Mouse (Mus musculus): ENCODE measurements around the gene Olfr266. TPM values are rescaled to one million over a fixed set of nuclear protein-coding genes. Genes with fewer than 3 reads are reported as not detected.

Gene Olfr266
- 0.08 TPM in 2 replicates for polyA plus RNA-seq (2012; rRNA removed)

GRCm38 (mm10) chr3:106826187-106826586, at the start of gene Olfr266:
Gene Olfr266, minus strand, starts transcription at chr3:106826287.

GRCm38 (mm10) chr3:106789930-106790329, 36.2 kb downstream of the Olfr266 start, which contains the start of gene Cd53:
Gene Cd53, minus strand, starts transcription at chr3:106790149.

Other genes with a start within 250 kb of the Olfr266 start
- gene Lrif1, start 141.3 kb downstream of the Olfr266 start, polyA plus RNA-seq (2012; rRNA removed) = 15.1 and 16.8 TPM in 2 replicates
- 2.2 and 2.6 TPM in 2 replicates for gene Cd53, start 36.1 kb downstream of the Olfr266 start, polyA plus RNA-seq (2012; rRNA removed)
- gene Kcna3, start 209.9 kb upstream of the Olfr266 start, polyA plus RNA-seq (2012; rRNA removed) = 8.0 and 10.0 TPM in 2 replicates

Measured in central nervous system, embryonic 18 days (tissue).